Mouse (Mus musculus) heart, adult 11 months (tissue): Measurements from ENCODE around the gene Cops7b.

ENCODE experiments used
- DNase-seq: peaks from one replicate; pipeline ENCODE4 v3.0.0; 2022

Cops7b gene

GRCm38 (mm10) chr1:86600117-86600516 lies 17.4 kb downstream of the Cops7b start:
- no peak for DNase-seq

- DNase-seq = no peak
Measured at GRCm38 (mm10) chr1:86610954-86611353, 28.2 kb downstream of the Cops7b start.

- no peak for DNase-seq
Measured at GRCm38 (mm10) chr1:86612081-86612480, 29.4 kb downstream of the Cops7b start.

- DNase-seq = no peak
Measured at GRCm38 (mm10) chr1:86614269-86614668, 31.6 kb downstream of the Cops7b start.

GRCm38 (mm10) chr1:86618454-86619125 lies 35.9 kb downstream of the Cops7b start:
- DNase-seq = no peak

GRCm38 (mm10) chr1:86622296-86622695 lies 39.6 kb downstream of the Cops7b start:
- DNase-seq = no peak

- no peak for DNase-seq
Measured at GRCm38 (mm10) chr1:86623001-86624000, 40.6 kb downstream of the Cops7b start.

- no peak for DNase-seq
Measured at GRCm38 (mm10) chr1:86628270-86628669, 45.6 kb downstream of the Cops7b start.

- no peak for DNase-seq
Measured at GRCm38 (mm10) chr1:86629936-86630335, 47.2 kb downstream of the Cops7b start.

- DNase-seq = no peak
Measured at GRCm38 (mm10) chr1:86630527-86630926, 47.8 kb downstream of the Cops7b start.

GRCm38 (mm10) chr1:86632732-86633380 lies 50.2 kb downstream of the Cops7b start:
- no peak for DNase-seq

GRCm38 (mm10) chr1:86633434-86633833 lies 50.7 kb downstream of the Cops7b start:
- DNase-seq = no peak

GRCm38 (mm10) chr1:86633840-86634750 lies 51.4 kb downstream of the Cops7b start:
- DNase-seq = no peak

GRCm38 (mm10) chr1:86634751-86635359 lies 52.2 kb downstream of the Cops7b start:
- no peak for DNase-seq

- no peak for DNase-seq
Measured at GRCm38 (mm10) chr1:86643101-86643809, 60.6 kb downstream of the Cops7b start.

GRCm38 (mm10) chr1:86647517-86647916 lies 64.8 kb downstream of the Cops7b start:
- no peak for DNase-seq

GRCm38 (mm10) chr1:86650272-86650671 lies 67.6 kb downstream of the Cops7b start:
- DNase-seq = no peak

GRCm38 (mm10) chr1:86652675-86653074 lies 70.0 kb downstream of the Cops7b start:
- DNase-seq = no peak

GRCm38 (mm10) chr1:86657071-86657470 lies 74.4 kb downstream of the Cops7b start:
- DNase-seq = no peak
